Comparison of ENCODE assay signal across 25 mouse cellular contexts in genomic region chr5:118543816-118544215, GRCm38 (mm10). TPM values are rescaled to one million over a fixed set of nuclear protein-coding genes. Genes with fewer than 3 reads are reported as not detected.
A peak's percentile ranks its signal among the peaks of the same experiment; 100 is the strongest.
DNase-seq lines count a peak whose midpoint lies in the region; ATAC-seq and TF ChIP-seq lines count a peak whose summit lies in the region.
"Had no signal": no experiment of that assay in that cellular context is flagged by ENCODE, and none has a peak within 500 bp of the region (broad histone marks: within the 10 kb centered on the region; RNA-seq: fewer than 3 reads in every experiment).

No protein-coding gene starts in this region.

- no peak overlapping the region for H3K4me3 ChIP-seq in liver, embryonic 13.5 days (replicated peaks)
- H3K4me3 ChIP-seq in liver, postnatal 0 days (ENCODE audit: low read depth, low read length): no peak overlapping the region
- H3K4me3 ChIP-seq: embryonic facial prominence, embryonic 10.5 days; embryonic facial prominence, embryonic 12.5 days; erythroblast, embryonic 14.5 days; forebrain, embryonic 10.5 days; forebrain, embryonic 12.5 days had no signal

- no peak overlapping the region for H3K27ac ChIP-seq in liver, embryonic 13.5 days
- H3K27ac ChIP-seq in liver, postnatal 0 days (ENCODE audit: low read depth): no peak overlapping the region
- H3K27ac ChIP-seq: embryonic facial prominence, embryonic 10.5 days; embryonic facial prominence, embryonic 12.5 days; forebrain, embryonic 10.5 days; forebrain, embryonic 12.5 days had no signal

- DNase-seq in adrenal gland, adult 2 months: peak; percentile 60
- DNase-seq in adrenal gland, adult 18-20 months (ENCODE audit: low spot score in 2 of 2): no peak
- DNase-seq in liver, embryonic 13.5 days: no peak
- no peak for DNase-seq in liver, postnatal 0 days
- DNase-seq: adrenal gland, postnatal 10 days; adrenal gland, postnatal 25 days; B cell, adult 2 months; cerebellum, adult 11-12 months; cerebellum, adult 2 months; cerebellum, adult 9-10 months; cerebellum, postnatal 10 days; cerebellum, postnatal 25 days had no signal

- no peak overlapping the region for H3K9ac ChIP-seq in liver, embryonic 13.5 days
- no peak overlapping the region for H3K9ac ChIP-seq in liver, postnatal 0 days (replicated peaks)
- H3K9ac ChIP-seq: embryonic facial prominence, embryonic 12.5 days; forebrain, embryonic 12.5 days had no signal

- 56% methylated on average over 2 of the region's 2 CpGs for WGBS in liver, embryonic 13.5 days (ENCODE audit: insufficient replicate concordance)
- WGBS in liver, postnatal 0 days (ENCODE audit: insufficient replicate concordance): 66% methylated on average over 2 of the region's 2 CpGs

- H3K9me3 ChIP-seq in liver, embryonic 13.5 days (replicated peaks): no peaks in the 10 kb centered on the region
- no peaks in the 10 kb centered on the region for H3K9me3 ChIP-seq in liver, postnatal 0 days (ENCODE audit: low read length)
- H3K9me3 ChIP-seq: embryonic facial prominence, embryonic 12.5 days; forebrain, embryonic 10.5 days; forebrain, embryonic 12.5 days; G1E had no signal

- H3K27me3 ChIP-seq in liver, embryonic 13.5 days: peaks cover 32% of the 10 kb centered on the region
- H3K27me3 ChIP-seq in liver, postnatal 0 days (ENCODE audit: insufficient read depth, low read length): no peaks in the 10 kb centered on the region
- H3K27me3 ChIP-seq: CH12.LX; embryonic facial prominence, embryonic 12.5 days; forebrain, embryonic 12.5 days; Patski had no signal

- 0 out of 2 replicates have a peak, but pooled peaks cover 3% of the 10 kb centered on the region for H3K4me1 ChIP-seq in liver, embryonic 13.5 days (replicated peaks)
- no peaks in the 10 kb centered on the region for H3K4me1 ChIP-seq in liver, postnatal 0 days (ENCODE audit: insufficient read depth)
- H3K4me1 ChIP-seq: forebrain, embryonic 12.5 days had no signal

- ATAC-seq in liver, embryonic 13.5 days (ENCODE audit: low read depth): 0 out of 2 replicates have a peak, but pooled peaks have one; percentile 26
- no peak for ATAC-seq in liver, postnatal 0 days
- 0 out of 2 replicates have a peak, but pooled peaks have one; percentile 48 for ATAC-seq in erythroblast, adult 5-6 weeks (replicated peaks; ENCODE audit: low FRiP score, poor library complexity, severe bottlenecking)
- ATAC-seq: activated CD4-positive, CD25-positive, alpha-beta regulatory T cell, adult 4 months; CD4-positive, CD25-positive, alpha-beta regulatory T cell, adult 4 months; forebrain, embryonic 14.5 days; forebrain, embryonic 16.5 days; Patski had no signal

- no peak for TF ChIP-seq CTCF in liver, postnatal 0 days (IDR thresholded peaks at IDR 0.05; ENCODE audit: low read depth)

- no peaks in the 10 kb centered on the region for H3K36me3 ChIP-seq in liver, embryonic 13.5 days
- H3K36me3 ChIP-seq in liver, postnatal 0 days (replicated peaks; ENCODE audit: insufficient read depth, low read length): no peaks in the 10 kb centered on the region
- H3K36me3 ChIP-seq: embryonic facial prominence, embryonic 10.5 days; embryonic facial prominence, embryonic 12.5 days; forebrain, embryonic 10.5 days; forebrain, embryonic 12.5 days; G1E had no signal

- TF ChIP-seq EP300 in liver, postnatal 0 days (IDR thresholded peaks at IDR 0.05; ENCODE audit: low read depth): no peak

- no peak overlapping the region for H3K4me2 ChIP-seq in liver, embryonic 13.5 days
- no peak overlapping the region for H3K4me2 ChIP-seq in liver, postnatal 0 days (ENCODE audit: low read depth, low read length)
- H3K4me2 ChIP-seq: embryonic facial prominence, embryonic 12.5 days; forebrain, embryonic 12.5 days had no signal

RNA-seq across cellular contexts. Expression of gene Med13l, which starts 16.7 kb away (rescaled TPM):
- 10 to 100 TPM; 31.5 to 34.3 TPM for total RNA-seq in adrenal gland, adult 2 months (2021)
- 14.1 and 17.0 TPM in 2 replicates for polyA plus RNA-seq in adrenal gland, adult 2 months (2012; rRNA removed)
- 10 to 100 TPM; 33.9 to 38.2 TPM for total RNA-seq in adrenal gland, adult 18-20 months (2021)
- polyA plus RNA-seq in liver, embryonic 13.5 days (2015; fragmentation: Nextera tagmentation; extraction: Ambion mirVana): 10.1 and 10.2 TPM in 2 replicates
- polyA plus RNA-seq in liver, postnatal 0 days (2015; fragmentation: Nextera tagmentation; extraction: Ambion mirVana): 4.5 and 5.9 TPM in 2 replicates
- 49.2 and 56.6 TPM in 2 replicates for total RNA-seq in erythroblast, adult 5-6 weeks (2015; ENCODE audit: low replicate concordance)
- total RNA-seq in erythroblast, adult 5-6 weeks (2017; ENCODE audit: low replicate concordance): 82.2 and 99.3 TPM in 2 replicates
